Comparison of ENCODE assay signal across 10 mouse cellular contexts in the genomic region with DNA sequence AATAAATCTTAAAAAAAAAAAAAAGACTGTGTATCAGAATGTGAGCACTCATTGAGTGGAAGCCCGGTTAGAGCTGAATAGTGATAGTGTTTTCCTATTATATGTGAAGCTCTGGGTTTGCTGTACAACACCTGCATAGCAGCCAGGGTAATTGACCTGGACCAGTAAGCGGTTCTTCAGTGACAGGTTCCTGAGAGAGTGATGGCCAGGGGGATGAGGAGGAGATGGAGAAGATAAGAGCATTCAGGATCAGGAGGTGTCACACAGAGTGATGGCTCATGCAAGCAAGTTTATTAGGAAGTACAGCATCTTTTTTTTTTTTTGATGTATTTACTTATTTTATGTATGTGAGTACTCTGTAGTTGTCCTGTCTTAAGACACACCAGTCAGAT. TPM values are rescaled to one million over a fixed set of nuclear protein-coding genes. Genes with fewer than 3 reads are reported as not detected.
DNase-seq lines count a peak whose midpoint lies in the region; ATAC-seq lines count a peak whose summit lies in the region.
"Had no signal": no experiment of that assay in that cellular context is flagged by ENCODE, and none has a peak within 500 bp of the region (broad histone marks: within the 10 kb centered on the region; RNA-seq: fewer than 3 reads in every experiment).

No protein-coding gene starts in this region.

- no peak for ATAC-seq in liver, embryonic 11.5 days (replicated peaks; ENCODE audit: low FRiP score)
- no peak for ATAC-seq in embryonic facial prominence, embryonic 12.5 days (ENCODE audit: insufficient number of reproducible peaks, insufficient read depth, low FRiP score, low TSS enrichment)
- no peak for ATAC-seq in intestine, embryonic 16.5 days
- no peak for ATAC-seq in neural tube, embryonic 12.5 days (ENCODE audit: low FRiP score, low read depth)

- H3K4me1 ChIP-seq in liver, embryonic 11.5 days (replicated peaks; ENCODE audit: control insufficient read depth, insufficient read depth, low read length), result peaks cover 6% of the 10 kb centered on the region
- H3K4me1 ChIP-seq in embryonic facial prominence, embryonic 12.5 days, result peaks cover 13% of the 10 kb centered on the region
- H3K4me1 ChIP-seq in intestine, embryonic 16.5 days (ENCODE audit: control insufficient read depth, insufficient read depth, low read length), result peaks cover 13% of the 10 kb centered on the region
- 0 out of 2 replicates have a peak, but pooled peaks cover 5% of the 10 kb centered on the region for H3K4me1 ChIP-seq in neural tube, embryonic 12.5 days

- DNase-seq in liver, embryonic 11.5 days (ENCODE audit: low spot score), result no peak
- DNase-seq in liver, result no peak
- DNase-seq in layer of hippocampus, postnatal 10 days (ENCODE audit: low spot score in 2 of 2), result no peak
- no peak for DNase-seq in adipocyte (ENCODE audit: low spot score)
- no peak for DNase-seq in adrenal gland, adult 8-10 months
- DNase-seq: adrenal gland, postnatal 14 days; right cerebral cortex, postnatal 25 days had no signal

- WGBS in liver, embryonic 11.5 days, result 55% methylated on average over 2 of the region's 2 CpGs
- WGBS in embryonic facial prominence, embryonic 12.5 days, result 65% methylated on average over 2 of the region's 2 CpGs
- 64% methylated on average over 2 of the region's 2 CpGs for WGBS in intestine, embryonic 16.5 days
- WGBS in neural tube, embryonic 12.5 days, result 76% methylated on average over 2 of the region's 2 CpGs

- peak overlapping the region; percentile 27; the same call in 1 of the 2 replicates for H3K9ac ChIP-seq in liver, embryonic 11.5 days (ENCODE audit: low read depth, low read length)
- H3K9ac ChIP-seq in embryonic facial prominence, embryonic 12.5 days, result peak overlapping the region; percentile 9; the same call in 1 of the 2 replicates
- peak overlapping the region; percentile 91 for H3K9ac ChIP-seq in intestine, embryonic 16.5 days (ENCODE audit: low read depth, low read length)
- H3K9ac ChIP-seq in neural tube, embryonic 12.5 days, result 0 out of 2 replicates have a peak overlapping the region, but pooled peaks have one; percentile 71

- no peak overlapping the region for H3K27ac ChIP-seq in liver, embryonic 11.5 days (ENCODE audit: low read depth, low read length)
- no peak overlapping the region for H3K27ac ChIP-seq in embryonic facial prominence, embryonic 12.5 days
- no peak overlapping the region for H3K27ac ChIP-seq in intestine, embryonic 16.5 days (ENCODE audit: low read length)
- no peak overlapping the region for H3K27ac ChIP-seq in neural tube, embryonic 12.5 days

- no peaks in the 10 kb centered on the region for H3K9me3 ChIP-seq in liver, embryonic 11.5 days (ENCODE audit: control insufficient read depth, low read length)
- no peaks in the 10 kb centered on the region for H3K9me3 ChIP-seq in embryonic facial prominence, embryonic 12.5 days
- H3K9me3 ChIP-seq in intestine, embryonic 16.5 days (ENCODE audit: control insufficient read depth, low read length), result no peaks in the 10 kb centered on the region
- H3K9me3 ChIP-seq in neural tube, embryonic 12.5 days, result no peaks in the 10 kb centered on the region

- peaks cover 16% of the 10 kb centered on the region for H3K36me3 ChIP-seq in liver, embryonic 11.5 days (ENCODE audit: control insufficient read depth, insufficient read depth, low read length)
- peaks cover 24% of the 10 kb centered on the region for H3K36me3 ChIP-seq in embryonic facial prominence, embryonic 12.5 days
- H3K36me3 ChIP-seq in intestine, embryonic 16.5 days (ENCODE audit: control insufficient read depth, insufficient read depth, low read length), result no peaks in the 10 kb centered on the region
- peaks cover 20% of the 10 kb centered on the region for H3K36me3 ChIP-seq in neural tube, embryonic 12.5 days

- peak overlapping the region; percentile 77 for H3K4me3 ChIP-seq in liver, embryonic 11.5 days (ENCODE audit: low read depth, low read length)
- peak overlapping the region; percentile 76 for H3K4me3 ChIP-seq in embryonic facial prominence, embryonic 12.5 days
- H3K4me3 ChIP-seq in intestine, embryonic 16.5 days (ENCODE audit: low read length), result peak overlapping the region; percentile 83
- H3K4me3 ChIP-seq in neural tube, embryonic 12.5 days, result no peak overlapping the region

- peak overlapping the region; percentile 95 for H3K4me2 ChIP-seq in liver, embryonic 11.5 days
- peak overlapping the region; percentile 95 for H3K4me2 ChIP-seq in embryonic facial prominence, embryonic 12.5 days (replicated peaks)
- peak overlapping the region; percentile 99 for H3K4me2 ChIP-seq in intestine, embryonic 16.5 days (ENCODE audit: low read depth, low read length)
- H3K4me2 ChIP-seq in neural tube, embryonic 12.5 days (replicated peaks), result peak overlapping the region; percentile 91

- no peaks in the 10 kb centered on the region for H3K27me3 ChIP-seq in liver, embryonic 11.5 days (replicated peaks; ENCODE audit: control insufficient read depth, insufficient read depth, low read length)
- peaks cover 17% of the 10 kb centered on the region for H3K27me3 ChIP-seq in embryonic facial prominence, embryonic 12.5 days
- H3K27me3 ChIP-seq in intestine, embryonic 16.5 days (replicated peaks; ENCODE audit: control insufficient read depth, insufficient read depth, low read length), result peaks cover 2% of the 10 kb centered on the region; the same call in 1 of the 2 replicates
- H3K27me3 ChIP-seq in neural tube, embryonic 12.5 days (replicated peaks), result peaks cover 9% of the 10 kb centered on the region; the same call in 1 of the 2 replicates

RNA-seq across cellular contexts. Expression of gene Pole, which starts 1.0 kb away (rescaled TPM):
- polyA plus RNA-seq in liver, embryonic 11.5 days (2014; fragmentation: Nextera tagmentation; extraction: Ambion mirVana), result 41.4 and 42.9 TPM in 2 replicates
- 35.3 and 40.5 TPM in 2 replicates for polyA plus RNA-seq in embryonic facial prominence, embryonic 12.5 days (2016; fragmentation: Nextera tagmentation; extraction: Ambion mirVana)
- polyA plus RNA-seq in intestine, embryonic 16.5 days (2015; fragmentation: Nextera tagmentation; extraction: Ambion mirVana), result 14.5 and 15.7 TPM in 2 replicates
- polyA plus RNA-seq in neural tube, embryonic 12.5 days (2016; fragmentation: Nextera tagmentation; extraction: Ambion mirVana), result 18.7 and 20.4 TPM in 2 replicates
- 1 to 10 TPM; 4.8 to 7.6 TPM for total RNA-seq in layer of hippocampus, postnatal 10 days (2021)
- 1 to 10 TPM; 2.8 to 3.6 (median 3.1) TPM for total RNA-seq in adrenal gland, adult 8-10 months (2022)

RNA-seq across cellular contexts. Expression of gene Pxmp2, which starts 1.1 kb away (rescaled TPM):
- polyA plus RNA-seq in liver, embryonic 11.5 days (2014; fragmentation: Nextera tagmentation; extraction: Ambion mirVana), result 24.2 and 27.2 TPM in 2 replicates
- 7.1 and 9.0 TPM in 2 replicates for polyA plus RNA-seq in embryonic facial prominence, embryonic 12.5 days (2016; fragmentation: Nextera tagmentation; extraction: Ambion mirVana)
- polyA plus RNA-seq in intestine, embryonic 16.5 days (2015; fragmentation: Nextera tagmentation; extraction: Ambion mirVana), result 7.7 and 8.0 TPM in 2 replicates
- 10.1 and 10.3 TPM in 2 replicates for polyA plus RNA-seq in neural tube, embryonic 12.5 days (2016; fragmentation: Nextera tagmentation; extraction: Ambion mirVana)
- 1 to 10 TPM; 8.5 to 9.5 TPM for total RNA-seq in layer of hippocampus, postnatal 10 days (2021)
- total RNA-seq in adrenal gland, adult 8-10 months (2022), result 10 to 100 TPM in 1 of 4 experiments, 1 to 10 TPM in 3; 6.2 to 15.7 (median 9.6) TPM

RNA-seq across cellular contexts. Expression of gene Pgam5, which starts 17.4 kb away (rescaled TPM):
- polyA plus RNA-seq in liver, embryonic 11.5 days (2014; fragmentation: Nextera tagmentation; extraction: Ambion mirVana), result 78.2 and 81.1 TPM in 2 replicates
- 80.7 TPM in 2 replicates for polyA plus RNA-seq in embryonic facial prominence, embryonic 12.5 days (2016; fragmentation: Nextera tagmentation; extraction: Ambion mirVana)
- polyA plus RNA-seq in intestine, embryonic 16.5 days (2015; fragmentation: Nextera tagmentation; extraction: Ambion mirVana), result 51.4 and 54.7 TPM in 2 replicates
- 84.7 and 93.8 TPM in 2 replicates for polyA plus RNA-seq in neural tube, embryonic 12.5 days (2016; fragmentation: Nextera tagmentation; extraction: Ambion mirVana)
- total RNA-seq in layer of hippocampus, postnatal 10 days (2021), result 10 to 100 TPM; 66.2 to 73.7 TPM
- total RNA-seq in adrenal gland, adult 8-10 months (2022), result 10 to 100 TPM; 49.0 to 59.0 (median 56.8) TPM

RNA-seq across cellular contexts. Expression of gene P2rx2, which starts 55.9 kb away (rescaled TPM):
- 0.14 and 0.29 TPM in 2 replicates for polyA plus RNA-seq in liver, embryonic 11.5 days (2014; fragmentation: Nextera tagmentation; extraction: Ambion mirVana)
- 2.3 TPM in 2 replicates for polyA plus RNA-seq in embryonic facial prominence, embryonic 12.5 days (2016; fragmentation: Nextera tagmentation; extraction: Ambion mirVana)
- polyA plus RNA-seq in intestine, embryonic 16.5 days (2015; fragmentation: Nextera tagmentation; extraction: Ambion mirVana), result 1.2 and 1.4 TPM in 2 replicates
- 2.1 and 2.4 TPM in 2 replicates for polyA plus RNA-seq in neural tube, embryonic 12.5 days (2016; fragmentation: Nextera tagmentation; extraction: Ambion mirVana)
- 1 to 10 TPM; 2.4 to 2.9 TPM for total RNA-seq in layer of hippocampus, postnatal 10 days (2021)
- total RNA-seq in adrenal gland, adult 8-10 months (2022), result 1 to 10 TPM; 1.1 to 2.2 (median 1.5) TPM

RNA-seq across cellular contexts. Expression of gene Ankle2, which starts 56.3 kb away (rescaled TPM):
- 30.4 and 30.5 TPM in 2 replicates for polyA plus RNA-seq in liver, embryonic 11.5 days (2014; fragmentation: Nextera tagmentation; extraction: Ambion mirVana)
- 39.4 and 41.3 TPM in 2 replicates for polyA plus RNA-seq in embryonic facial prominence, embryonic 12.5 days (2016; fragmentation: Nextera tagmentation; extraction: Ambion mirVana)
- 12.9 and 16.9 TPM in 2 replicates for polyA plus RNA-seq in intestine, embryonic 16.5 days (2015; fragmentation: Nextera tagmentation; extraction: Ambion mirVana)
- 33.5 and 34.1 TPM in 2 replicates for polyA plus RNA-seq in neural tube, embryonic 12.5 days (2016; fragmentation: Nextera tagmentation; extraction: Ambion mirVana)
- total RNA-seq in layer of hippocampus, postnatal 10 days (2021), result 10 to 100 TPM; 32.0 to 40.6 TPM
- 10 to 100 TPM; 44.0 to 55.5 (median 52.7) TPM for total RNA-seq in adrenal gland, adult 8-10 months (2022)

Comparison
In these comparisons a context has a peak if more than half of its experiments do, and no peak if none do; other contexts are left out.
1. H3K9ac ChIP-seq: peak in every context shown above with its lines; median percentile 91 in intestine, embryonic 16.5 days; 71 in neural tube, embryonic 12.5 days; 27 in liver, embryonic 11.5 days; 9 in embryonic facial prominence, embryonic 12.5 days.